Mouse (Mus musculus): ENCODE results near the gene Slc35a1. TPM values are rescaled to one million over a fixed set of nuclear protein-coding genes. Genes with fewer than 3 reads are reported as not detected.
A peak's percentile ranks its signal among the peaks of the same experiment; 100 is the strongest.

The Slc35a1 gene
- polyA plus RNA-seq, 1 experiment = 20.9 TPM

- Histone ChIP-seq H3K4me1 (ENCODE audit: control insufficient read depth, insufficient read depth, low read length) (peaks cover 2% of the 10 kb centered on the region; the same call in 1 of the 2 replicates), H3K27ac (ENCODE audit: insufficient read depth, low read length) (no peak overlapping the region), H3K4me3 (replicated peaks; ENCODE audit: insufficient read depth, low read depth, low read length) (peak overlapping the region; percentile 29), H3K27me3 (ENCODE audit: control insufficient read depth, insufficient read depth, low read length) (no peaks in the 10 kb centered on the region)
- no peak for DNase-seq
- TF ChIP-seq POLR2A (IDR thresholded peaks at IDR 0.05; ENCODE audit: borderline replicate concordance, insufficient read depth, low read length) = no peak
- TF ChIP-seq CTCF (IDR thresholded peaks at IDR 0.05; ENCODE audit: borderline replicate concordance, insufficient read depth, low read depth, low read length) = no peak
- 78% methylated on average over 3 of the region's 3 CpGs for WGBS
Measured at GRCm38 (mm10) chr4:34688021-34688420, 783 bp upstream of the Slc35a1 start.

- no peak for DNase-seq
- Histone ChIP-seq H3K4me3 (replicated peaks; ENCODE audit: insufficient read depth, low read depth, low read length) (no peak overlapping the region), H3K4me1 (ENCODE audit: control insufficient read depth, insufficient read depth, low read length) (peaks cover 8% of the 10 kb centered on the region; the same call in 1 of the 2 replicates), H3K27ac (ENCODE audit: insufficient read depth, low read length) (no peak overlapping the region), H3K27me3 (ENCODE audit: control insufficient read depth, insufficient read depth, low read length) (no peaks in the 10 kb centered on the region)
- TF ChIP-seq POLR2A (IDR thresholded peaks at IDR 0.05; ENCODE audit: borderline replicate concordance, insufficient read depth, low read length) (no peak), CTCF (IDR thresholded peaks at IDR 0.05; ENCODE audit: borderline replicate concordance, insufficient read depth, low read depth, low read length) (0 out of 2 replicates have a peak, but pooled peaks have one; percentile 3)
- 86% methylated on average over 5 of the region's 5 CpGs for WGBS
Measured at GRCm38 (mm10) chr4:34680530-34680929, 6.7 kb downstream of the Slc35a1 start.

- peak in 1 of 2 experiments; percentile 21 for DNase-seq
- H3K4me3 ChIP-seq (replicated peaks; ENCODE audit: insufficient read depth, low read depth, low read length) = no peak overlapping the region
- H3K27ac ChIP-seq (ENCODE audit: insufficient read depth, low read length) = no peak overlapping the region
- WGBS = 72% methylated on average over 5 of the region's 5 CpGs
- no peaks in the 10 kb centered on the region for H3K27me3 ChIP-seq (ENCODE audit: control insufficient read depth, insufficient read depth, low read length)
- H3K4me1 ChIP-seq (ENCODE audit: control insufficient read depth, insufficient read depth, low read length) = peaks cover 6% of the 10 kb centered on the region; the same call in 1 of the 2 replicates
- TF ChIP-seq CTCF (IDR thresholded peaks at IDR 0.05; ENCODE audit: borderline replicate concordance, insufficient read depth, low read depth, low read length) (no peak), POLR2A (IDR thresholded peaks at IDR 0.05; ENCODE audit: borderline replicate concordance, insufficient read depth, low read length) (no peak)
Measured at GRCm38 (mm10) chr4:34673721-34674120, 13.5 kb downstream of the Slc35a1 start.

GRCm38 (mm10) chr4:34667923-34668322 is 19.3 kb downstream of the Slc35a1 start:
- 94% methylated on average over 5 of the region's 5 CpGs for WGBS
- DNase-seq = no peak

GRCm38 (mm10) chr4:34661927-34662326 is 25.3 kb downstream of the Slc35a1 start:
- Histone ChIP-seq H3K27ac (ENCODE audit: insufficient read depth, low read length) (no peak overlapping the region), H3K4me1 (ENCODE audit: control insufficient read depth, insufficient read depth, low read length) (no peaks in the 10 kb centered on the region), H3K4me3 (replicated peaks; ENCODE audit: insufficient read depth, low read depth, low read length) (no peak overlapping the region), H3K27me3 (ENCODE audit: control insufficient read depth, insufficient read depth, low read length) (no peaks in the 10 kb centered on the region)
- no peak for DNase-seq
- TF ChIP-seq CTCF (IDR thresholded peaks at IDR 0.05; ENCODE audit: borderline replicate concordance, insufficient read depth, low read depth, low read length) (no peak), POLR2A (IDR thresholded peaks at IDR 0.05; ENCODE audit: borderline replicate concordance, insufficient read depth, low read length) (no peak)
- 79% methylated on average over 6 of the region's 6 CpGs for WGBS

More at GRCm38 (mm10) chr4:34667923-34668322, 19.3 kb downstream of the Slc35a1 start:
- TF ChIP-seq CTCF (IDR thresholded peaks at IDR 0.05; ENCODE audit: borderline replicate concordance, insufficient read depth, low read depth, low read length) (no peak), POLR2A (IDR thresholded peaks at IDR 0.05; ENCODE audit: borderline replicate concordance, insufficient read depth, low read length) (no peak)
- no peaks in the 10 kb centered on the region for H3K4me1 ChIP-seq (ENCODE audit: control insufficient read depth, insufficient read depth, low read length)
- no peak overlapping the region for H3K27ac ChIP-seq (ENCODE audit: insufficient read depth, low read length)
- no peak overlapping the region for H3K4me3 ChIP-seq (replicated peaks; ENCODE audit: insufficient read depth, low read depth, low read length)
- no peaks in the 10 kb centered on the region for H3K27me3 ChIP-seq (ENCODE audit: control insufficient read depth, insufficient read depth, low read length)

- 93% methylated on average over 2 of the region's 2 CpGs for WGBS
- no peaks in the 10 kb centered on the region for H3K4me1 ChIP-seq (ENCODE audit: control insufficient read depth, insufficient read depth, low read length)
- no peak overlapping the region for H3K4me3 ChIP-seq (replicated peaks; ENCODE audit: insufficient read depth, low read depth, low read length)
- no peak for DNase-seq
- TF ChIP-seq CTCF (IDR thresholded peaks at IDR 0.05; ENCODE audit: borderline replicate concordance, insufficient read depth, low read depth, low read length) = no peak
- TF ChIP-seq POLR2A (IDR thresholded peaks at IDR 0.05; ENCODE audit: borderline replicate concordance, insufficient read depth, low read length) = no peak
- no peaks in the 10 kb centered on the region for H3K27me3 ChIP-seq (ENCODE audit: control insufficient read depth, insufficient read depth, low read length)
- H3K27ac ChIP-seq (ENCODE audit: insufficient read depth, low read length) = no peak overlapping the region
Measured at GRCm38 (mm10) chr4:34661514-34661913, 25.7 kb downstream of the Slc35a1 start.

GRCm38 (mm10) chr4:34659012-34659411 is 28.2 kb downstream of the Slc35a1 start:
- no peak for TF ChIP-seq POLR2A (IDR thresholded peaks at IDR 0.05; ENCODE audit: borderline replicate concordance, insufficient read depth, low read length)
- TF ChIP-seq CTCF (IDR thresholded peaks at IDR 0.05; ENCODE audit: borderline replicate concordance, insufficient read depth, low read depth, low read length) = no peak
- no peak for DNase-seq
- Histone ChIP-seq H3K4me1 (ENCODE audit: control insufficient read depth, insufficient read depth, low read length) (no peaks in the 10 kb centered on the region), H3K27ac (ENCODE audit: insufficient read depth, low read length) (no peak overlapping the region), H3K4me3 (replicated peaks; ENCODE audit: insufficient read depth, low read depth, low read length) (no peak overlapping the region), H3K27me3 (ENCODE audit: control insufficient read depth, insufficient read depth, low read length) (no peaks in the 10 kb centered on the region)
- WGBS = 94% methylated on average over 2 of the region's 2 CpGs

GRCm38 (mm10) chr4:34656101-34656500 is 31.1 kb downstream of the Slc35a1 start:
- H3K4me3 ChIP-seq (replicated peaks; ENCODE audit: insufficient read depth, low read depth, low read length) = no peak overlapping the region
- no peaks in the 10 kb centered on the region for H3K4me1 ChIP-seq (ENCODE audit: control insufficient read depth, insufficient read depth, low read length)
- no peak for DNase-seq
- no peaks in the 10 kb centered on the region for H3K27me3 ChIP-seq (ENCODE audit: control insufficient read depth, insufficient read depth, low read length)
- no peak overlapping the region for H3K27ac ChIP-seq (ENCODE audit: insufficient read depth, low read length)
- TF ChIP-seq CTCF (IDR thresholded peaks at IDR 0.05; ENCODE audit: borderline replicate concordance, insufficient read depth, low read depth, low read length) (no peak), POLR2A (IDR thresholded peaks at IDR 0.05; ENCODE audit: borderline replicate concordance, insufficient read depth, low read length) (no peak)
- WGBS = 94% methylated on average over 10 of the region's 10 CpGs
